Mouse (Mus musculus) embryonic facial prominence, embryonic 14.5 days (tissue): ENCODE measurements around the gene Mtch1. TPM values are rescaled to one million over a fixed set of nuclear protein-coding genes. Genes with fewer than 3 reads are reported as not detected.
"Not testable (repeated sequence)": the region's sequence is repeated elsewhere in the genome, so short reads cannot be mapped to it uniquely, and the experiment has no call there.

Experiments used
- ATAC-seq: fragments of 200-750 bp; cut with Nextera tagmentation; 2 replicates; pipeline ENCODE4 v1.8.0; 2017; ENCODE audit warnings: low read depth, moderate number of reproducible peaks, moderate TSS enrichment
- DNase-seq: peaks from one replicate; pipeline ENCODE4 v3.0.0-alpha.2; 2015; ENCODE audit warnings: low spot score
- H3K27ac ChIP-seq: fragments of 300-500 bp; sonication (generic); replicated peaks from 2 replicates; pipeline ENCODE4 v1.5.1; 2014; ENCODE audit warnings: low read depth, mild to moderate bottlenecking, low read length, moderate library complexity
- H3K27me3 ChIP-seq: fragments of 300-500 bp; sonication (generic); replicated peaks from 2 replicates; pipeline ENCODE4 v1.6.1; 2014; ENCODE audit warnings: low read length; ENCODE audit not compliant: control insufficient read depth, insufficient read depth
- H3K36me3 ChIP-seq: fragments of 300-500 bp; sonication (generic); 2 replicates; pipeline ENCODE4 v1.6.1; 2014; ENCODE audit warnings: low read length, mixed read lengths; ENCODE audit not compliant: control insufficient read depth, insufficient read depth
- H3K4me1 ChIP-seq: fragments of 300-500 bp; sonication (generic); 2 replicates; pipeline ENCODE4 v1.6.1; 2014; ENCODE audit warnings: antibody characterized with exemption, low read length; ENCODE audit not compliant: control insufficient read depth, insufficient read depth
- H3K4me2 ChIP-seq: fragments of 300-500 bp; sonication (generic); 2 replicates; pipeline ENCODE4 v1.6.1; 2014; ENCODE audit warnings: low read depth, mild to moderate bottlenecking, low read length, moderate library complexity, mixed read lengths
- H3K4me3 ChIP-seq: fragments of 300-500 bp; sonication (generic); 2 replicates; pipeline ENCODE4 v1.5.1; 2014; ENCODE audit warnings: low read depth, mild to moderate bottlenecking, low read length
- H3K9ac ChIP-seq: fragments of 300-500 bp; sonication (generic); 2 replicates; pipeline ENCODE4 v1.6.1; 2014; ENCODE audit warnings: low read depth, mild to moderate bottlenecking, low read length, moderate library complexity, mixed read lengths
- H3K9me3 ChIP-seq: fragments of 300-500 bp; sonication (generic); 2 replicates; pipeline ENCODE4 v1.6.1; 2016; ENCODE audit warnings: low read length; ENCODE audit not compliant: control insufficient read depth
- WGBS: fragments of 180-500 bp; shearing (Covaris S2); extraction: QIAGEN DNeasy Blood & Tissue Kit; methylation state at CpG from one replicate; pipeline ENCODE4 v1.1.7; 2014; 5-methylcytosine and 5-hydroxymethylcytosine counted together
- polyA plus RNA-seq: library from polyadenylated mRNA; unstranded; fragments of >200 nt; fragmentation: Nextera tagmentation; extraction: Ambion mirVana; gene quantifications from 2 replicates; pipeline ENCODE4 v1.2.1, GENCODE M21; 2014

The Mtch1 gene
- polyA plus RNA-seq, 1 experiment from 2014 or later: 396 TPM

GRCm38 (mm10) chr17:29356479-29356856 lies 8.7 kb upstream of the Mtch1 start:
- Histone ChIP-seq H3K9ac (peak overlapping the region; percentile 36; the same call in 1 of the 2 replicates), H3K36me3 (no peaks in the 10 kb centered on the region), H3K27ac (peak overlapping the region; percentile 88), H3K4me2 (peak overlapping the region; percentile 56), H3K27me3 (no peaks in the 10 kb centered on the region), H3K9me3 (no peaks in the 10 kb centered on the region), H3K4me3 (peak overlapping the region; percentile 27), H3K4me1 (peaks cover 16% of the 10 kb centered on the region)
- peak; percentile 93 for DNase-seq
- peak; percentile 93 for ATAC-seq
- 4% methylated on average over 11 of the region's 11 CpGs for WGBS

GRCm38 (mm10) chr17:29355841-29356478 lies 8.2 kb upstream of the Mtch1 start:
- H3K36me3 ChIP-seq: no peaks in the 10 kb centered on the region
- H3K4me1 ChIP-seq: peaks cover 16% of the 10 kb centered on the region
- DNase-seq: peak; percentile 74
- H3K9me3 ChIP-seq: no peaks in the 10 kb centered on the region
- peak; percentile 44 for ATAC-seq
- WGBS: 22% methylated on average over 17 of the region's 17 CpGs
- H3K4me3 ChIP-seq: peak overlapping the region; percentile 17; the same call in 1 of the 2 replicates
- H3K9ac ChIP-seq: peak overlapping the region; percentile 36
- H3K27me3 ChIP-seq: no peaks in the 10 kb centered on the region
- H3K27ac ChIP-seq: peak overlapping the region; percentile 88
- H3K4me2 ChIP-seq: peak overlapping the region; percentile 56

- peak overlapping the region; percentile 49 for H3K9ac ChIP-seq
- H3K4me2 ChIP-seq: peak overlapping the region; percentile 56; the same call in 1 of the 2 replicates
- H3K4me1 ChIP-seq: peaks cover 16% of the 10 kb centered on the region
- peak overlapping the region; percentile 88 for H3K27ac ChIP-seq
- H3K36me3 ChIP-seq: no peaks in the 10 kb centered on the region
- ATAC-seq (peak; percentile 23; the same call in 1 of the 2 replicates), DNase-seq (peak; percentile 50)
- no peaks in the 10 kb centered on the region for H3K27me3 ChIP-seq
- no peaks in the 10 kb centered on the region for H3K9me3 ChIP-seq
- no peak overlapping the region for H3K4me3 ChIP-seq
- WGBS: 52% methylated on average over 5 of the region's 5 CpGs
Measured at GRCm38 (mm10) chr17:29355461-29355840, 7.7 kb upstream of the Mtch1 start.

- not testable (repeated sequence) for H3K36me3 ChIP-seq, ATAC-seq, H3K9ac ChIP-seq, H3K4me2 ChIP-seq, H3K27ac ChIP-seq, DNase-seq, H3K4me3 ChIP-seq, H3K9me3 ChIP-seq, H3K27me3 ChIP-seq
- peaks cover 13% of the 10 kb centered on the region for H3K4me1 ChIP-seq
- WGBS: 72% methylated on average over 5 of the region's 5 CpGs
Measured at GRCm38 (mm10) chr17:29351056-29351455, 3.3 kb upstream of the Mtch1 start.

GRCm38 (mm10) chr17:29348996-29349395 lies 1.3 kb upstream of the Mtch1 start:
- 0 out of 2 replicates have a peak, but pooled peaks cover 6% of the 10 kb centered on the region for H3K4me1 ChIP-seq
- 0 out of 2 replicates have a peak, but pooled peaks cover 9% of the 10 kb centered on the region for H3K36me3 ChIP-seq
- 80% methylated on average over 2 of the region's 2 CpGs for WGBS
- H3K27me3 ChIP-seq: no peaks in the 10 kb centered on the region
- no peak for ATAC-seq
- H3K4me3 ChIP-seq: no peak overlapping the region
- no peak overlapping the region for H3K4me2 ChIP-seq
- DNase-seq: no peak
- no peaks in the 10 kb centered on the region for H3K9me3 ChIP-seq
- no peak overlapping the region for H3K9ac ChIP-seq
- H3K27ac ChIP-seq: no peak overlapping the region

GRCm38 (mm10) chr17:29347126-29347644 lies 549 bp downstream of the Mtch1 start:
- Histone ChIP-seq H3K4me1 (peaks cover 11% of the 10 kb centered on the region), H3K36me3 (0 out of 2 replicates have a peak, but pooled peaks cover 26% of the 10 kb centered on the region), H3K4me2 (peak overlapping the region; percentile 52), H3K27ac (peak overlapping the region; percentile 93), H3K4me3 (peak overlapping the region; percentile 95), H3K27me3 (no peaks in the 10 kb centered on the region), H3K9me3 (no peaks in the 10 kb centered on the region), H3K9ac (peak overlapping the region; percentile 92)
- DNase-seq (peak; percentile 47), ATAC-seq (peak; percentile 31)
- WGBS: under 1% methylated on average over 31 of the region's 45 CpGs

- no peaks in the 10 kb centered on the region for H3K27me3 ChIP-seq
- peak overlapping the region; percentile 92 for H3K9ac ChIP-seq
- ATAC-seq: no peak
- 0 out of 2 replicates have a peak, but pooled peaks cover 29% of the 10 kb centered on the region for H3K36me3 ChIP-seq
- DNase-seq: peak; percentile 83
- peaks cover 16% of the 10 kb centered on the region for H3K4me1 ChIP-seq
- 4% methylated on average over 11 of the region's 11 CpGs for WGBS
- peak overlapping the region; percentile 93 for H3K27ac ChIP-seq
- H3K4me3 ChIP-seq: peak overlapping the region; percentile 95
- H3K4me2 ChIP-seq: peak overlapping the region; percentile 52
- no peaks in the 10 kb centered on the region for H3K9me3 ChIP-seq
Measured at GRCm38 (mm10) chr17:29346496-29347125, 1.1 kb downstream of the Mtch1 start.

GRCm38 (mm10) chr17:29345272-29345671 lies 2.5 kb downstream of the Mtch1 start:
- Histone ChIP-seq H3K4me3 (no peak overlapping the region), H3K27ac (no peak overlapping the region), H3K36me3 (peaks cover 35% of the 10 kb centered on the region; the same call in 1 of the 2 replicates), H3K9me3 (no peaks in the 10 kb centered on the region), H3K9ac (no peak overlapping the region), H3K27me3 (no peaks in the 10 kb centered on the region), H3K4me1 (peaks cover 27% of the 10 kb centered on the region), H3K4me2 (peak overlapping the region; percentile 52; the same call in 1 of the 2 replicates)
- ATAC-seq (no peak), DNase-seq (no peak)
- WGBS: 92% methylated on average over 12 of the region's 12 CpGs
